Mouse (Mus musculus) liver, postnatal 0 days (tissue): ENCODE data around the gene Lrsam1.
A peak's percentile ranks its signal among the peaks of the same experiment; 100 is the strongest.

Experiments used
- CTCF ChIP-seq: sonication (generic); IDR thresholded peaks from 2 replicates; pipeline ENCODE4 v1.5.1; 2016; ENCODE audit warnings: antibody characterized with exemption, low read depth
- EP300 ChIP-seq: IDR thresholded peaks from 2 replicates; pipeline ENCODE4 v1.6.1; 2016; ENCODE audit warnings: antibody characterized with exemption, low read depth, mild to moderate bottlenecking

- peak; percentile 70 for TF ChIP-seq CTCF
- no peak for TF ChIP-seq EP300
Measured at GRCm38 (mm10) chr2:32990167-32990832, 28.9 kb upstream of the Lrsam1 start.
